Mouse (Mus musculus): Measurements from ENCODE around the gene Fam20b.
A peak's percentile ranks its signal among the peaks of the same experiment; 100 is the strongest.

The Fam20b gene

GRCm38 (mm10) chr1:156718950-156719805 is at the start of gene Fam20b:
Gene Fam20b (minus strand): TSS chr1:156719086.
- peak; percentile 95 to 96 for DNase-seq (ENCODE audit: low spot score in 2 of 2)

GRCm38 (mm10) chr1:156765311-156765710 is 46.4 kb upstream of the Fam20b start:
- no peak for DNase-seq (ENCODE audit: low spot score in 2 of 2)

- no peak for DNase-seq (ENCODE audit: low spot score in 2 of 2)
Observed at GRCm38 (mm10) chr1:156764584-156764983, 45.7 kb upstream of the Fam20b start.

GRCm38 (mm10) chr1:156763280-156763679 is 44.4 kb upstream of the Fam20b start:
- no peak for DNase-seq (ENCODE audit: low spot score in 2 of 2)

GRCm38 (mm10) chr1:156761430-156761801 is 42.5 kb upstream of the Fam20b start:
- DNase-seq (ENCODE audit: low spot score in 2 of 2) = no peak

GRCm38 (mm10) chr1:156760549-156761429 is 41.9 kb upstream of the Fam20b start:
- DNase-seq (ENCODE audit: low spot score in 2 of 2) = no peak

- DNase-seq (ENCODE audit: low spot score in 2 of 2) = no peak
Observed at GRCm38 (mm10) chr1:156758326-156758725, 39.4 kb upstream of the Fam20b start.

GRCm38 (mm10) chr1:156754608-156755413 is 35.9 kb upstream of the Fam20b start:
- DNase-seq (ENCODE audit: low spot score in 2 of 2) = no peak

- DNase-seq (ENCODE audit: low spot score in 2 of 2) = no peak
Observed at GRCm38 (mm10) chr1:156752990-156753389, 34.1 kb upstream of the Fam20b start.

- DNase-seq (ENCODE audit: low spot score in 2 of 2) = peak; percentile 26 to 29
Observed at GRCm38 (mm10) chr1:156752020-156752724, 33.3 kb upstream of the Fam20b start.

GRCm38 (mm10) chr1:156750261-156750660 is 31.4 kb upstream of the Fam20b start:
- DNase-seq (ENCODE audit: low spot score in 2 of 2) = no peak

GRCm38 (mm10) chr1:156749136-156749535 is 30.2 kb upstream of the Fam20b start:
- DNase-seq (ENCODE audit: low spot score in 2 of 2) = no peak

- DNase-seq (ENCODE audit: low spot score in 2 of 2) = no peak
Observed at GRCm38 (mm10) chr1:156748435-156749005, 29.6 kb upstream of the Fam20b start.

GRCm38 (mm10) chr1:156745188-156745810 is 26.4 kb upstream of the Fam20b start:
- no peak for DNase-seq (ENCODE audit: low spot score in 2 of 2)

- DNase-seq (ENCODE audit: low spot score in 2 of 2) = peak; percentile 34 to 43
Observed at GRCm38 (mm10) chr1:156741482-156742411, 22.9 kb upstream of the Fam20b start.

- no peak for DNase-seq (ENCODE audit: low spot score in 2 of 2)
Observed at GRCm38 (mm10) chr1:156735788-156736187, 16.9 kb upstream of the Fam20b start.

GRCm38 (mm10) chr1:156734019-156734418 is 15.1 kb upstream of the Fam20b start:
- DNase-seq (ENCODE audit: low spot score in 2 of 2) = no peak

- DNase-seq (ENCODE audit: low spot score in 2 of 2) = no peak
Observed at GRCm38 (mm10) chr1:156733559-156733958, 14.7 kb upstream of the Fam20b start.

GRCm38 (mm10) chr1:156732996-156733395 is 14.1 kb upstream of the Fam20b start:
- no peak for DNase-seq (ENCODE audit: low spot score in 2 of 2)
